Mouse (Mus musculus) colon, adult 2 months (tissue): ENCODE measurements around the gene Oas1h. TPM values are rescaled to one million over a fixed set of nuclear protein-coding genes. Genes with fewer than 3 reads are reported as not detected.

ENCODE experiments used
- polyA plus RNA-seq: library from polyadenylated mRNA; depleted of rRNA; stranded (reverse); fragments of >200 nt; gene quantifications from 2 replicates; pipeline ENCODE4 v1.2.3, GENCODE M21; 2012; rRNA removed

Gene Oas1h
- not detected in 2 replicates for polyA plus RNA-seq

DNA sequence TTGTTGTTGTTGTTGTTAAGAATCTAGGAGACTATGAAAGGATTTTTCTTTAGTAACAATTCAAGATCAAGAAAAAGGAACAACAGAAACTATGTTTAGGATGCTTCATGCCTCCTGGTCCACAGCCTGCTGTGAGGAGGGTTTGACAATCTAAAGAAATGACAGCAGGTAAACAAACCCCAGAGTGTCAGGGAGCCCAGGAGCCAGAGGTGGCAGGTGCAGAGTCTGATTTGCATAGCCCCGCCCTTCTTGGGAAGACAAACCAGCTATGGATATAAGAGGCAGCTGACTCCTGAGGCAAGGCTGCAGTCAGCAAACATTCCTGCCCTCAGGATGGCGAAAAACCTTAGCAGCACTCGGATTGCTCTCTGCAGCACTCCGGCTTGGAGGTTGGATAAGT is at the start of gene Oas1h:
TSS of gene Oas1h (plus strand) at position 301 of the 400 bp plus-strand sequence.

GRCm38 (mm10) chr5:120811951-120812819 is 49.0 kb upstream of the Oas1h start, which contains the start of gene Oas1c:
Oas1c (minus strand) TSS chr5:120812514.

GRCm38 (mm10) chr5:120847067-120847466 is 14.2 kb upstream of the Oas1h start, which contains the start of gene Oas1f:
Oas1f (plus strand) TSS chr5:120847367.

DNA sequence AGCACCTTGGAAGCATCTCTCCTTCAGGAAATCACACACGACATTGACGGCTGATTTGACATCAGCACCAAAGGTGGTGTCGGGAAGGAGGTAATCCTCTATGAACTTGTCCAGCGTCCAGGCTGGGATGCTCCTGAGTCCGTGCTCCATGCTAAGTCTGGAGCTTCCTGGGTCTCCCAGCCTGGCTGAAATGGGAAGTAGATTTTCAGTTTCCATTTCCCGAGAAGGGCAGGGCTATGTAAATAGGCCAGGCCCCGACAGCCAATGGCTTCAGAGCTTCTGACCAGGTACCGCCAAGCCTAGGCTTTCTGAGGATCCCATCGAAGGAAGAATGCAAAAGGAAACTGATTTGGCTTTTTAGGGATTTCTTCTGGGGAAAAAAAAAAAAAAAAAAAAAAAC is 26.2 kb downstream of the Oas1h start, which contains the start of gene Oas1g:
TSS of gene Oas1g (minus strand) at position 201 of the 400 bp plus-strand sequence.

GRCm38 (mm10) chr5:120906791-120907733 is 45.8 kb downstream of the Oas1h start, which contains the start of gene Oas1a:
Oas1a (minus strand) TSS chr5:120907521.

GRCm38 (mm10) chr5:120914204-120914603 is 53.0 kb downstream of the Oas1h start, which contains the start of gene Oas1d:
Oas1d (plus strand) TSS chr5:120914536.

Other genes with a start within 250 kb of the Oas1h start
- gene Rita1, start 248.8 kb upstream of the Oas1h start, polyA plus RNA-seq, result 33.9 and 38.2 TPM in 2 replicates
- 57.7 and 58.7 TPM in 2 replicates for gene Ddx54, start 248.7 kb upstream of the Oas1h start, polyA plus RNA-seq
- gene Cfap73, start 227.2 kb upstream of the Oas1h start, polyA plus RNA-seq, result not detected in 2 replicates
- gene Rasal1, start 212.6 kb upstream of the Oas1h start, polyA plus RNA-seq, result 1.3 and 1.7 TPM in 2 replicates
- gene Dtx1, start 149.5 kb upstream of the Oas1h start, polyA plus RNA-seq, result 11.0 and 12.4 TPM in 2 replicates
- gene Oas2, start 111.6 kb upstream of the Oas1h start, polyA plus RNA-seq, result 1.8 and 2.3 TPM in 2 replicates
- 5.1 and 5.4 TPM in 2 replicates for gene Oas3, start 83.8 kb upstream of the Oas1h start, polyA plus RNA-seq
- gene Oas1e, start 65.9 kb upstream of the Oas1h start, polyA plus RNA-seq, result not detected in 2 replicates
- 1.4 and 2.3 TPM in 2 replicates for gene Oas1c, start 48.9 kb upstream of the Oas1h start, polyA plus RNA-seq
- not detected in 2 replicates for gene Oas1f, start 14.1 kb upstream of the Oas1h start, polyA plus RNA-seq
- gene Oas1g, start 26.2 kb downstream of the Oas1h start, polyA plus RNA-seq, result 24.1 and 25.3 TPM in 2 replicates
- 37.2 and 42.7 TPM in 2 replicates for gene Oas1a, start 46.1 kb downstream of the Oas1h start, polyA plus RNA-seq
- gene Oas1d, start 53.1 kb downstream of the Oas1h start, polyA plus RNA-seq, result 0.20 and 0.30 TPM in 2 replicates
- gene Rph3a, start 148.7 kb downstream of the Oas1h start, polyA plus RNA-seq, result 0.15 and 0.19 TPM in 2 replicates